Mouse (Mus musculus) lung, adult 18-20 months (tissue): ENCODE results near the gene Mrpl35.
"Not testable (repeated sequence)": the region's sequence is repeated elsewhere in the genome, so short reads cannot be mapped to it uniquely, and the experiment has no call there.

Experiments used
- DNase-seq, 2 experiments: peaks; one replicate each; pipeline ENCODE4 v3.0.0; 2022; ENCODE audit warnings: mixed read lengths in 2 of 2

Gene Mrpl35

DNA sequence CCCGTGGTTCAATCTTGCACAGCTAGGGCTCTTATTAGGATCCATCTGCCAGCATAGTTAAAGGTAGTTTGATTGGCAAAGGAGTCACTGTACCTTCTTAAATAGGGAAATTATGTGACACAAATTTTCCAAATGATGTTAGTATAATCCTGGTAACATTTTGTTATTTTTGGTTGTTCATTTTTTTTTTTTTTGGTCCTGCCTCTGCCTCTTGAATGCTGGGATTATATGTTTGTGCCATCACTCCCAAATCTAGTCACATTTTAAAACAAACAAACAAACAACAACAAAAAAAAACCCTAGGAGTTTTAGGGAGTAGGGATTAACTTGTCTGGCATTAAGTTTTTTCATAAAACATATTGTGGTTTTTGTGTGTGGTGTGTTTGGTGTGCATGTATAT lies at the start of gene Mrpl35:
Gene Mrpl35, minus strand, starts transcription at position 101 of the 400 bp plus-strand sequence.
- DNase-seq = no peak

- DNase-seq = no peak
Measured at GRCm38 (mm10) chr6:71871396-71871795, 44.6 kb upstream of the Mrpl35 start.

GRCm38 (mm10) chr6:71868809-71869208 lies 42.0 kb upstream of the Mrpl35 start:
- DNase-seq = no peak

DNA sequence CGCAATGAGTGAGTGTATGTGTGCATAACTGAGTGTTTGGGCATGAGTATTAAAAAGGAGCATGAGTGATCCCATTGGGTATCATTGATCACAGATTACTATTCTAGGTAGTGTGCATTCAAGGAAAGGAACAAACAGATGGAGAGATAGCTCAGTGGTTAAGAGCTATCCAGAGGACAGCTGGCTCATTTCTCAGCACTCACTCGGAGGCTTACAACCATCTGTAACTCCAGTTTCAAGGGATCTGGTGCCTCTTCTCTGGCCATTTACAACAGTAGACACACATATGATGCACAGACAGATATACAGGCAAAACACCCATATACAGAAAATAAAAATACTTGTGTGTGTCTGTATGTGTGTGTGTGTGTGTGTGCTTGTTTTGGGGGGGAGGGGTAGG lies 41.0 kb upstream of the Mrpl35 start:
- no peak for DNase-seq

DNA sequence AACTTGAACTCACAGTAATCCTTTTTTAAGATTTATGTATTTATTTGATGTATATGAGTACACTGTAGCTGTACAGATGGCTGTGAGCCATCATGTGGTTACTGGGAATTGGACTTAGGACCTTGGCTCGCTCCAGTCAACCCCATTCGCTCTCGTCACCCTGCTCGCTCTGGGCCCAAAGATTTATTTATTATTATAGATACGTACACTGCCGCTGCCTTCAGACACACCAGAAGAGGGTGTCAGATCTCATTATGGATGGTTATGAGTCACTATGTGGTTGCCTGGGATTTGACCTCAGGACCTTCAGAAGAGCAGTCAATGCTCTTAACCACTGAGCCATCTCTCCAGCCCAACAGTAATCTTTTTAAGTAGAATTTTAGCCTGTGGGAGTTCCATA lies 20.1 kb upstream of the Mrpl35 start:
- not testable (repeated sequence) for DNase-seq

DNA sequence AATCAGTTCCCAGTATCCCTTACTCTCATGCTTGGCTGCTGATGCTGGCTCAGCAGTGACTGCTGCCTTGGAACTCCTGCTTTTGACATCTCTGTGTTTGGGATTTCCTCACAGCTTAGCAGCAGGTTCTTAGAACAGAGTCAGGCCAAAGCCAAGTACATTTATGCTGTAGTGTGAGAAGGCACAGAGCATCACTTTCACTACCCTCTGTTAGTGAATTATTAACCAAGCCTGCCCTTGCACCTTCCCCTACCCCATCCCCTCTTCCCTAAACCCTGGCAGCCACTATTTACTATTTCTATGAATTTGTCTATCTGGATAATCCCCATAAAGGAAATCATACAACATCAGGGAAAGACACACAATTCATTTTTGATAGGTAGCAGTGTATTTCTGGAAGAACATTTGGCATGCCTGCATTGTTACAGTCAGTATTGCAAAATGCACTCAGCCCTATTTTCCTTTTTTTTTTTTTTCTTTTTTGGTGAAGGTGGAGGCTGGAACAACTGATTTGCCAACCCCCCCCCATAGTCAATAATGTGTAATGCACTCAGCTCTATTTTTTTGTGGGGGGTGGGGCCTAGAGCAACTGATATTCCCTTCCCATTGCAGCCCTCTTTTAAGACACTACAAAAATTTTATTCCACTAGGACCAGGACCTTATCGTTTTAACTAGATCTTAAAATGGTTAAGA lies 14.0 kb upstream of the Mrpl35 start:
- no peak for DNase-seq

GRCm38 (mm10) chr6:71839815-71840214 lies 13.0 kb upstream of the Mrpl35 start:
- no peak for DNase-seq

- no peak for DNase-seq
Measured at GRCm38 (mm10) chr6:71836811-71837210, 10.0 kb upstream of the Mrpl35 start.

- peak; percentile 97 for DNase-seq
Measured at GRCm38 (mm10) chr6:71831581-71831960, 4.8 kb upstream of the Mrpl35 start.

GRCm38 (mm10) chr6:71830690-71831580 lies 4.2 kb upstream of the Mrpl35 start, which contains the start of gene Immt:
Immt (plus strand) TSS chr6:71831331.
- DNase-seq = peak; percentile 97 to 98

- no peak for DNase-seq
Measured at GRCm38 (mm10) chr6:71829768-71830167, 3.0 kb upstream of the Mrpl35 start.

DNA sequence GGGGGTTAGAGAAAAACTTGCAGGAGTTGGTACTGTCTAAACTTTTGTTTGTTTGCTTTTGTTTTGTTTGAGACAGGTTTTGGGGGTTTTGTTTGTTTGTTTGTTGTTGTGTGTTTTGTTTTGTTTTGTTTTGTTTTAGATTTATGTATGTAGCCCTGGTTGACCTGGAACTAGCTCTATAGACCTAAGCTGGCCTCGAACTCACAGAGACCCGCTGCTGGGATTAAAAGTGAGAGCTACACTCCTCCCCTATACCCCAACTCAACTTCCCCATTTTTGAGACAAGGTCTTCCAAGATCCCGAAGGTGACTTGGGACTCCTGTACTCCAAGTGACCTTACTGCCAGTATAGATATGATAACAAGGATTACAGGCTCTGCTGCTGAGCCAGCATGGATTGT lies 2.8 kb downstream of the Mrpl35 start:
- no peak for DNase-seq

GRCm38 (mm10) chr6:71823488-71823887 lies 3.3 kb downstream of the Mrpl35 start:
- peak; percentile 90 to 91 for DNase-seq

DNA sequence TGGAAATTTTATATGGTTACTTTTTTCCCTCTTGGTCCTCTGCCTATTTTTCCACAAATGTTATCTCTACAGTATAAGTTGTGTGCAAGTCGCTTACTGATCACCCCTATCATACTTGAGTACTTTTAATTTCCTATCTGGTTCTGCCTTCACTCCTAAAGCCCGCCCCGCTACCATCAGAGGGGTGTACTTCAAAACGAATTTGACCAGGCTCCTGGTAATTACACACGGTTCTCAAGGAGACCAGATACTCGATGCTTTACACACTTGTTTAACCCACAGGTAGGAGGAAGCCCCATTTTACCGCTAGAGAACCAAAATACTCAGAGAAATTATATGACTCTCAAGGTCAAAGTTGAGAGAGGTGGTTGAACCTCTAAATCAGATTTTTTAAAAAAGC lies 3.7 kb downstream of the Mrpl35 start:
- no peak for DNase-seq

DNA sequence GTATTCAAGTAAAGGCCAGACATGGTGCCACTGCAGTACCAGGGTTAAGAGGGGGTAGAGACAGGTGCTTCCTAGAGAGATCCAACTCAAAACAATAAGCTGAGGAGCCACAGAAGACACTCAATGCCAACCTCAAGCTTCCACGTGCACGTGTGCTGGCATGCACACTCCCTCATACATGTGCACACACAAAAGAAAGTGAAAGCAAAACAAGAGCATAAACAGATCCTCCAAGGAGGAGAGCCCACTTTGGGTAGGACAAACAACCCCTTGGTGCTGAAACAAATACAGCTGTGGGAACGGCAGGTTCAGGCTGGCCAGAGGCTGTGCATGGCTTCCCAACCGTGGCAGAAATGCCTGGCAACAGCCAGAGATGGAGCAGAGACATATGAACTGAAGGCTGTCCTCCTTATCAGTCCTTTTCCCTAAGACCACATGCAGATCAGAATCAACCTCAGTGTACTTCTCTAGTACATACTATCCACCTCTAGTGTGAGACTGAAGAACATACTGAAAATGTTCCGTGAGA lies 6.9 kb downstream of the Mrpl35 start:
- DNase-seq = no peak

DNA sequence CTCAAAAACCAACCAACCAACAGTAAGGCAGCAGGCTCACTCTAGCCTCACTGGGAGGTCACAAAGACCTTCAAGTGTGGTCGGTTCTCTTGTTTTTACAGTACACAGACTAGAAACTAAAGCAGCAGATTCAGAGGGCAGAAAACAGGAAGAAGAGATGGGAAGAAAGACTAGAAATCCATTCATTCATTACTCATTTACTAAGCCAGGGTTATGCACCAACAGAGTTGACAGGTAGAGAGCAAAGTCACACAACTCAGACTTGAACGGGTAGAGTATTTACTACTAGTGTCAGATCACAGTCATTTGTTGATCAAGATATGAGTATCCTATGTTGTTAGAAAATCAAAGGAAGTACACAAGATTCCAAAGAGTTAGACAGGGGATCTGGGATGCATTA lies 13.9 kb downstream of the Mrpl35 start:
- DNase-seq = no peak

DNA sequence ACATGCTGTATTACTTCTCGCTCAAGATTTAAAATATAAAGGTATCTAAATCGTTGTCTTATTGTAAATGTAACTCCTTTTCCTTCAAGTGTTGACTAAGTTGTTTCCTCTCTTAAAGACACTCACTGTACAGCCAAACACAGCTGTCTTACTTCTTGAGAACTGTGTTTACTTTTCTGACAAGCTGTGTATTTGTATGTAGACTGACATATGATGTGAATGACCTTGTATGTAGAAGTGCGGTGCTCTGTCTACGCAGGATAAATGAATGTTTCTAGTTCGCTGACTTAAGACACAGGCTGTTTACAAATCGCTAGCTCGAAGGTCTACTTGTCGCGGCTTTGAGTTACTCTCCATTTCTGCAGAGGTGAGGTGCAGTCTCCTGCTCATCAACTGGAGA lies 16.9 kb downstream of the Mrpl35 start:
- DNase-seq = no peak

- no peak for DNase-seq
Measured at GRCm38 (mm10) chr6:71806713-71807112, 20.1 kb downstream of the Mrpl35 start.

DNA sequence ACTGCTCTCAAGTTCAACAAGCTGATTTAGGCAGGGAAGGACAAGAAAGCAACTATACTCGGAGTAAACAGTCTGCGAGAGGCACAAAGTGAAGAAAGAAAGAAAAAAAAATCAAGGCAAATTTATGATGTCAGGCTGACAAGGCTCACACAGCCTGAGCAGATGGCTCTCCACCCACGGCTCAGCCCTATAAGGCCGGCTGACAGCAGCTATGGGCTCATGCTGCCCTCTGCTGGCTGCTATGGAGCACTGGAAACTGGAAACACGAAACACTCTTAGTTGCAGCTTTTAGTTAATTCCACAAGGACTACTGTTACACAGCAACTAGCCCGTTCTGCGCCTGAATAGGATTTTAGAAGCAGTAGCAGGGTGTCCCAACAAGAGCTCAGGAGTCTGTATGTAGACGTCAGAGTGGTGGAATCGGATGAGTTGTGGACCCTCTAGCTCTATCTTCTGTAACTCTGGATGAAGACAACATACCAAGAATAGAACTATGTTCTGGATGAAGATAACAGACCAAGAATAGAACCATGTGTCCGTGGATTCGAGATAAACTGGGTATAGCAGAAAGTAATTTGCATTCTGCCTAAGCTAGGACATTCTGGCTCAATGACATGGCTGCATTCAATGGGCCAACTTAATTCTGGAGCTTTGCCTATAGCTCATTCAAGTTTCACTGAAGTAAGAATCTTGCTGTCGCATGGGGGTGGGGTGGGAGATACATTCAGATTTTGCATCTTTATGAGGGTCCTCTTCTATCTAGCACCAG lies 22.5 kb downstream of the Mrpl35 start:
- peak; percentile 30 to 38 for DNase-seq

DNA sequence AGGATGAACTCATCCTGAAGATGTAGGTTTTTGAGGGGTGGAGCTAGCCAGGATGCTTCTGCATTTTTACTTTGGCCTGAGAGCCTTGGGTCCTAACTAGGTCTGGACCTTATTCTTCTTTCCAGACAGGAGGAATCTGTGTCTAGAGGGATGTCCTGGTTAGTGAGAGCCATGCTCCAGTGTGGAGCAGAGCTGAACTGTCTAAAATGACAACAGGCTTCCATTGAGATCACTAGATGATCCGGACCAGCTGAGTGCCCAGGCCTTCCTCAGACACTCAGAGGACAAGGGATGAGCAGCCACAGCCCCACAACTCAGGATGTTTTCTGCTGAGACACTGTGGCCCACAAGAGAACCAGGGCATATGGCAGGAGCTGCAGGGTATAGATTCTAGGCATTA lies 23.2 kb downstream of the Mrpl35 start:
- DNase-seq = no peak

GRCm38 (mm10) chr6:71801714-71802094 lies 25.1 kb downstream of the Mrpl35 start:
- DNase-seq = no peak

DNA sequence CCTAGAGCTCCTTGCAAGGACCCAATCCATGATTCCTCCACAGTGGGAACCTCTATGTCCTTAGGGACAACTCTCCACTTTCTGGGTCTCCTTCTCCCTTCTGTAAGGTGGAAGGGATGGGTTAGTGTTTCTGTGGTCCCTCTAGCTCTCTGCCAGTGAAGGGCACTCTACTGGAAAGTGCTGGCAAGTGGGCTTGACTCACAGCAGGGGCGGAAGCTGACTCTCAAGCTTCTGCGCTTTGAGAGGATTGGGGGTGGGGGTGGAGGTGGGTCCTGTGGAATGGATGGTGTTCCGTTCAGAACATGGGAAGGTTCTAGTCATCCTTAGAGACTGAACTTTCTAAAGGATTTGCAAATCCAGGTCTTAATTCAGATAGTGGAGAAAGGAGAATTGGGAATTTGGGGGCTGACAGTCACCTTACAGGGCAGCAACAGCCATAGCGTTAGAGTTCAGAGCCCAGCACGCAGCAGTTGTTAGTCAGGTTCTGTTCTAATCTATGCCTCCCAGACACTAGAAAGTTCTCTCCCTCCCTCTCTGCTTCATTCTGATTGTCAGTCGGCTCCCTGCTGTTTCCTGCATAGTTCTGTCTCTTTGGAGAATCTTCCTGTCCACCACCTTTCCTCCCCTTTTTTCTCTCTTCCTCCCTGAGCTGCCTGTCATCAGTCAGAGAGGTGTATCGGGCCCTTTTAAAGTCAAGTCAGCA lies 25.6 kb downstream of the Mrpl35 start:
- no peak for DNase-seq
